Mouse (Mus musculus) cortical plate, adult 2 months (tissue): Measurements from ENCODE around the gene Fbxw9.

ENCODE experiments used
- CTCF ChIP-seq: fragments of 200-500 bp; IDR thresholded peaks from 2 replicates; pipeline ENCODE4 v1.5.1; 2011; ENCODE audit warnings: mild to moderate bottlenecking, control low read depth, low read length; ENCODE audit not compliant: insufficient read depth; ENCODE audit errors: extremely low read depth
- POLR2A ChIP-seq: fragments of 200-500 bp; IDR thresholded peaks from 2 replicates; pipeline ENCODE4 v1.6.1; 2011; ENCODE audit warnings: mild to moderate bottlenecking, low read length, control low read depth; ENCODE audit not compliant: insufficient read depth; ENCODE audit errors: extremely low read depth

DNA sequence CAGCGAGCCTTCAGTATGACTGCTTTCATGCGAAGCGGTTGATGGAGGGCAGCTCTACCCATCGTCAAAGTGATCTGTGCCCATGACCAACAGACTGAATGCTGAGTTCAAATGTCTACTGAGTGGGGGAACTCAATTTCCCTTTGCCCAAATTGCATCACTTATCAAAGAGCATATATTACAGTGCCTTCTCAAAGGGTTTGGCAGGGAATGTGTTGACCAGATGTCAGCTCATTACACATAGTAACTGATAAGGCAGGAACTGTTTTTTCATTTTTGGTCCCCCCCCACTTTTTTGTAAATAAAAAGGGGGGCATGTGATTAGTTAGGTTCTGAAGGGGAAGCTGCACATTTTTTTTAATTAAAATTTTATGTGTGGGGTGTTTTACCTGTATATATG lies 2.7 kb downstream of the Fbxw9 start:
- no peak for TF ChIP-seq CTCF
- no peak for TF ChIP-seq POLR2A
